Mouse (Mus musculus) stomach, embryonic 15.5 days (tissue): ENCODE measurements at regions not wholly inside any gene's neighbourhood (a gene's known extent, or its start where the extent isn't known, plus 50 kb on each side); places are given as distances from the start of the nearest gene placed in this dataset.
A peak's percentile ranks its signal among the peaks of the same experiment; 100 is the strongest.

Experiments
- ATAC-seq: fragments of 200-750 bp; cut with Nextera tagmentation; 2 replicates; pipeline ENCODE4 v1.8.0; 2017; ENCODE audit warnings: low read depth, moderate number of reproducible peaks, moderate TSS enrichment; ENCODE audit not compliant: insufficient read depth, low FRiP score
- H3K27ac ChIP-seq: fragments of 300-500 bp; sonication (generic); 2 replicates; pipeline ENCODE4 v1.5.1; 2015; ENCODE audit warnings: mild to moderate bottlenecking, inconsistent platforms
- H3K27me3 ChIP-seq: fragments of 300-500 bp; sonication (generic); replicated peaks from 2 replicates; pipeline ENCODE4 v1.6.1; 2015; ENCODE audit warnings: inconsistent platforms
- H3K36me3 ChIP-seq: fragments of 300-500 bp; sonication (generic); 2 replicates; pipeline ENCODE4 v1.6.1; 2015; ENCODE audit warnings: inconsistent platforms
- H3K4me1 ChIP-seq: fragments of 300-500 bp; sonication (generic); 2 replicates; pipeline ENCODE4 v1.6.1; 2015; ENCODE audit warnings: inconsistent platforms
- H3K4me2 ChIP-seq: fragments of 300-500 bp; sonication (generic); 2 replicates; pipeline ENCODE4 v1.6.1; 2015; ENCODE audit warnings: mild to moderate bottlenecking, inconsistent platforms
- H3K4me3 ChIP-seq: fragments of 300-500 bp; sonication (generic); replicated peaks from 2 replicates; pipeline ENCODE4 v1.5.1; 2015; ENCODE audit warnings: inconsistent platforms
- H3K9ac ChIP-seq: fragments of 300-500 bp; sonication (generic); 2 replicates; pipeline ENCODE4 v1.6.1; 2015; ENCODE audit warnings: inconsistent platforms
- H3K9me3 ChIP-seq: fragments of 300-500 bp; sonication (generic); 2 replicates; pipeline ENCODE4 v1.6.1; 2016; ENCODE audit warnings: inconsistent platforms
- WGBS: fragments of 180-500 bp; shearing (Covaris S2); methylation state at CpG from one replicate; pipeline ENCODE4 v1.1.7; 2015; 5-methylcytosine and 5-hydroxymethylcytosine counted together

GRCm38 (mm10) chr7:37307191-37307590, 466.2 kb downstream of the Zfp536 start:
- H3K36me3 ChIP-seq: no peaks in the 10 kb centered on the region
- H3K9ac ChIP-seq: no peak overlapping the region
- H3K4me2 ChIP-seq: no peak overlapping the region
- WGBS: 86% methylated on average over 4 of the region's 4 CpGs
- H3K4me1 ChIP-seq: no peaks in the 10 kb centered on the region
- H3K27me3 ChIP-seq: no peaks in the 10 kb centered on the region
- no peak for ATAC-seq
- no peaks in the 10 kb centered on the region for H3K9me3 ChIP-seq
- H3K27ac ChIP-seq: no peak overlapping the region
- no peak overlapping the region for H3K4me3 ChIP-seq

DNA sequence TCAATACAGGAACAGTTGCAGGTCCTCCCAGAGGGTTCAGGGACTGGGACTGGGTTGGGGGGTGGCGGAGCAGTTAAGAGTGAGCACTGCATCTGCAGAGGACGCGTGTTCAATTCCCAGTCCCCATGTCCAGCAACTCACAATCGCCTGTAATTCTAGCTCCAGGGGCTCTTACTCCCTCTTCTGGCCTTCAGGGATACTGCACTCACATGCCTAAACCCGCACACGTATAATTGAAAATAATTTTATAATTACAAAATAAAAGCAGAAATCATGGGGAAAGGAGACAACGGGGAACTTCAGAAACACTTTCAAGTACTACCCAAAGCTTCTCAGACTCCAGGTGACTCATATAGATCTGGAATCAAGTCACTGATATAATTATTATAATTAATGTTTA, 448.8 kb downstream of the Zfp536 start:
- Histone ChIP-seq H3K9me3 (no peaks in the 10 kb centered on the region), H3K4me2 (no peak overlapping the region), H3K4me1 (no peaks in the 10 kb centered on the region), H3K9ac (no peak overlapping the region), H3K27me3 (no peaks in the 10 kb centered on the region), H3K36me3 (no peaks in the 10 kb centered on the region), H3K27ac (no peak overlapping the region), H3K4me3 (no peak overlapping the region)
- WGBS: 91% methylated on average over 7 of the region's 7 CpGs
- ATAC-seq: no peak

- Histone ChIP-seq H3K4me1 (peaks cover 9% of the 10 kb centered on the region), H3K4me3 (no peak overlapping the region), H3K27me3 (no peaks in the 10 kb centered on the region), H3K36me3 (no peaks in the 10 kb centered on the region), H3K9me3 (no peaks in the 10 kb centered on the region), H3K9ac (no peak overlapping the region), H3K27ac (no peak overlapping the region), H3K4me2 (no peak overlapping the region)
- WGBS: 69% methylated on average over 16 of the region's 16 CpGs
- ATAC-seq: no peak
Measured at GRCm38 (mm10) chr7:37333451-37333850, 440.0 kb downstream of the Zfp536 start.

GRCm38 (mm10) chr7:37335212-37335611, 438.2 kb downstream of the Zfp536 start:
- H3K36me3 ChIP-seq: no peaks in the 10 kb centered on the region
- H3K4me3 ChIP-seq: no peak overlapping the region
- WGBS: 66% methylated on average over 7 of the region's 7 CpGs
- H3K27me3 ChIP-seq: no peaks in the 10 kb centered on the region
- H3K4me1 ChIP-seq: peaks cover 9% of the 10 kb centered on the region
- no peak for ATAC-seq
- H3K27ac ChIP-seq: no peak overlapping the region
- H3K4me2 ChIP-seq: no peak overlapping the region
- no peak overlapping the region for H3K9ac ChIP-seq
- H3K9me3 ChIP-seq: no peaks in the 10 kb centered on the region

DNA sequence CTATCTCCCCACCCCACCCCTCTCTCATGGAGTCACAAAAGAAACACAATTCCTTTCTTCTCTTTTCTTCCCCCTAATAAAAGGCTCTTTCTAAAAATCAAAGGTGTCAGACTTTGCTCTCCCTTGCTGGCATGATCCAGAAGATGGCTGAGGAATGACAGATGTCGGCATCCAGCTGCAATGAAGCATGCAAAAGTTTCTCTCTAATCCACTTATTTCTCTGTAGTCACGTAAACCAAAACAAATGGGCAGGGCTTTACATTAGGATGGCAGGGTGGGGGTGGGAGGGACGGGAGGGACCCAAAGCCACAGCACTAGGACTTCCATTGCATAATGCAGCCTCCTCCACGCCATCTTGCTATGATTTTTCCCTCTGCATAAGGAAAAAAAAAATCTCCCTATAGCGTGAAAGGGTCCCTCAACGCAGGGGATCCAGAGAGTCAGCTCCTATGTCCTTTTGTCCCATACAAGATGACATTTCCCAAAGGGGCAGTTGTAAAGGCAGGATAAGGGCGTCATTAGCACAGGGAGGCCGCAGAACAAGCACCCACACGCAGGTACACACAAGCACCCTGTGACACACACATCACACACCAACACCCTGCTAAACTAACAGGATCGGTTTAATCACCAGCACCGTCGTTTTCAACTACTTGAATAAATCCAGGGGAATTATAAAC, 437.1 kb downstream of the Zfp536 start:
- H3K36me3 ChIP-seq: no peaks in the 10 kb centered on the region
- ATAC-seq: no peak
- H3K4me2 ChIP-seq: peak overlapping the region; percentile 78
- H3K9ac ChIP-seq: no peak overlapping the region
- peaks cover 9% of the 10 kb centered on the region for H3K4me1 ChIP-seq
- H3K27me3 ChIP-seq: no peaks in the 10 kb centered on the region
- H3K9me3 ChIP-seq: no peaks in the 10 kb centered on the region
- no peak overlapping the region for H3K27ac ChIP-seq
- H3K4me3 ChIP-seq: peak overlapping the region; percentile 32
- WGBS: 20% methylated on average over 12 of the region's 12 CpGs

DNA sequence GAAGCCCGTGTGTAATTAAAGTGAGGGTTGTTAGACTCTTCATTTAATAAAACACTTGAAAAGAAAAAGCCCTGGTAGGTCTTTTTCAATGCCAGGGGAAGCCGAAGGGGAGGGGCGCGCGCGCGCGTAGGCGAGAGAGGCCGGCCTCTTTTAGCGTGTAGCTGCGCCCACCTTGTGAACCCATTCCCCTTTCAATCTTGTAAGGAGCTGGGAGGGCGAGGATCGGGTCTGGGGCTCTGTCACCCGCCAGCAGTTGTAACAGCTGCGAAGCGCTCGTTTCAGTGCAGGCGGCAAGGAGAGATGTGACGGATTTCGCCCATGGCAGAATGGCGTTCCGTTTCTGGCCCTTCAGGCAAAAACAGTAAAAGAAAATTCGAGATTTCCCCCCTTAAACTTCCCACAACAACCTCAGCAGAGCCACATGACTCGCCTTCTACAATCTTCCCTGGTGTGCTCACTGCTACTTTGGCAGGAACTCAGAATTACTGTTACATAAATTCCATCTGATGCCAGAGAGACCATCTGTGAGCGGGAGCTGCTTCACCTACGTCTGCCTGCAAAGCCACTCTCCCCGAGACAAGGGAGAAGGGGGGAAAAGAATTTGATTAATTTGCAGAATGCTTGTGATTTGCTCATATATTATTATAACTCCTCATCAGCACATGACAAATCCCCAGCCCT, 436.4 kb downstream of the Zfp536 start:
- H3K4me3 ChIP-seq: peak overlapping the region; percentile 32
- H3K4me1 ChIP-seq: peaks cover 9% of the 10 kb centered on the region
- H3K9me3 ChIP-seq: no peaks in the 10 kb centered on the region
- H3K4me2 ChIP-seq: peak overlapping the region; percentile 78
- H3K36me3 ChIP-seq: no peaks in the 10 kb centered on the region
- ATAC-seq: no peak
- H3K9ac ChIP-seq: no peak overlapping the region
- H3K27ac ChIP-seq: no peak overlapping the region
- H3K27me3 ChIP-seq: no peaks in the 10 kb centered on the region
- 8% methylated on average over 28 of the region's 28 CpGs for WGBS

GRCm38 (mm10) chr7:37337616-37338015, 435.8 kb downstream of the Zfp536 start:
- no peak overlapping the region for H3K4me2 ChIP-seq
- no peaks in the 10 kb centered on the region for H3K27me3 ChIP-seq
- no peak overlapping the region for H3K27ac ChIP-seq
- no peak overlapping the region for H3K4me3 ChIP-seq
- peaks cover 9% of the 10 kb centered on the region for H3K4me1 ChIP-seq
- H3K9me3 ChIP-seq: no peaks in the 10 kb centered on the region
- H3K36me3 ChIP-seq: no peaks in the 10 kb centered on the region
- no peak overlapping the region for H3K9ac ChIP-seq
- ATAC-seq: no peak
- WGBS: 46% methylated on average over 11 of the region's 11 CpGs

DNA sequence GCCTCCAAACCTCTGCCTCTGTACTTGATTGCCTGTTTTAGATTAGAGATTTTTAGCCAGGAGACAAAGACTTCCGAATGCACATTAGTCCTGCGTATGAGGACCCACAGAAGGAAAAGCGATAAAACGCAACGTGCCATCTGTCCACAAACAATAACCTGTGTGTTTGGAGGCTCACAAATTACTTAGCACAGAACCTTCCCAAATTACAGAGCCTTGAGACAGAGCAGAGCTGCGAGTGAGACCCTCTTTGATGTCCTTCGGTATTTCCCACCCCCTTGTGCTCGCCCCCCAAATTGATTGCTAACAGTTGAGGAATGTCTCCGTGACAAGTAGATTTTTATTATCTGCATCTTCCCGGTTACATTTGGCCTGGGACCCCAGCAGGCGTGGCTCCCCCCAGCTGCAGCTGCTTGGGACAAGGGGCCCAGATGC, 435.4 kb downstream of the Zfp536 start:
- Histone ChIP-seq H3K4me3 (no peak overlapping the region), H3K27me3 (no peaks in the 10 kb centered on the region), H3K9ac (no peak overlapping the region), H3K4me1 (peaks cover 12% of the 10 kb centered on the region), H3K4me2 (peak overlapping the region; percentile 8; the same call in 1 of the 2 replicates), H3K9me3 (no peaks in the 10 kb centered on the region), H3K36me3 (no peaks in the 10 kb centered on the region), H3K27ac (no peak overlapping the region)
- no peak for ATAC-seq
- 25% methylated on average over 11 of the region's 11 CpGs for WGBS

- no peaks in the 10 kb centered on the region for H3K27me3 ChIP-seq
- H3K9me3 ChIP-seq: no peaks in the 10 kb centered on the region
- no peak overlapping the region for H3K27ac ChIP-seq
- WGBS: 17% methylated on average over 11 of the region's 11 CpGs
- no peaks in the 10 kb centered on the region for H3K36me3 ChIP-seq
- ATAC-seq: no peak
- H3K4me3 ChIP-seq: peak overlapping the region; percentile 1; the same call in 1 of the 2 replicates
- no peak overlapping the region for H3K9ac ChIP-seq
- H3K4me2 ChIP-seq: peak overlapping the region; percentile 72
- peaks cover 5% of the 10 kb centered on the region; the same call in 1 of the 2 replicates for H3K4me1 ChIP-seq
Measured at GRCm38 (mm10) chr7:37342613-37343012, 430.8 kb downstream of the Zfp536 start.

- Histone ChIP-seq H3K4me3 (peak overlapping the region; percentile 30), H3K9ac (no peak overlapping the region), H3K27ac (no peak overlapping the region), H3K36me3 (no peaks in the 10 kb centered on the region), H3K4me2 (peak overlapping the region; percentile 72), H3K9me3 (no peaks in the 10 kb centered on the region), H3K4me1 (0 out of 2 replicates have a peak, but pooled peaks cover 4% of the 10 kb centered on the region), H3K27me3 (no peaks in the 10 kb centered on the region)
- no peak for ATAC-seq
- WGBS: 19% methylated on average over 23 of the region's 23 CpGs
Measured at GRCm38 (mm10) chr7:37343021-37343593, 430.3 kb downstream of the Zfp536 start.

- H3K4me1 ChIP-seq: 0 out of 2 replicates have a peak, but pooled peaks cover 4% of the 10 kb centered on the region
- H3K9me3 ChIP-seq: no peaks in the 10 kb centered on the region
- no peak overlapping the region for H3K9ac ChIP-seq
- WGBS: 50% methylated on average over 18 of the region's 18 CpGs
- H3K4me3 ChIP-seq: no peak overlapping the region
- H3K36me3 ChIP-seq: no peaks in the 10 kb centered on the region
- no peaks in the 10 kb centered on the region for H3K27me3 ChIP-seq
- peak overlapping the region; percentile 72 for H3K4me2 ChIP-seq
- H3K27ac ChIP-seq: no peak overlapping the region
- no peak for ATAC-seq
Measured at GRCm38 (mm10) chr7:37343691-37344233, 429.7 kb downstream of the Zfp536 start.

DNA sequence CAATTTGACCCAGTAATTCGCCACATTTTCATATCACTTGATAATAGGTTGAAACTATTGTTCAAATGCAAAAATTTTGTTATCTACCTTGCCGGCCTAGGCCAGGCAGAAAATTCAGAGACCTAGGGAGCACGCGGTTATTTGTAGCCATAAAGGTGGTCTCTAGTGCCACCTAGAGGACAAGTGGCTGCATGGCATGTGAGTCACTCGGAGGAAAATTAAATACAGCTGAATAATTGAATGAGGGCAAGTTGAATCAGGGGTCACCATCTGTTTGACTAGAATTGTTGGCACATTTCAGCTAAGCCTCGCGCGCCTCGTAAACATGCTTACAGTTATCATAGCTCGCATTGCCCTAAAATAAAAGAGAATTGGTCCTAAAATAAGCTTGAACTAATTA, 427.4 kb downstream of the Zfp536 start:
- WGBS: 2% methylated on average over 10 of the region's 10 CpGs
- H3K4me2 ChIP-seq: no peak overlapping the region
- H3K4me1 ChIP-seq: 0 out of 2 replicates have a peak, but pooled peaks cover 4% of the 10 kb centered on the region
- H3K9ac ChIP-seq: no peak overlapping the region
- H3K27ac ChIP-seq: no peak overlapping the region
- ATAC-seq: peak; percentile 31; the same call in 1 of the 2 replicates
- H3K9me3 ChIP-seq: no peaks in the 10 kb centered on the region
- no peaks in the 10 kb centered on the region for H3K27me3 ChIP-seq
- H3K36me3 ChIP-seq: no peaks in the 10 kb centered on the region
- no peak overlapping the region for H3K4me3 ChIP-seq
